Mouse (Mus musculus): Measurements from ENCODE around the gene Ccdc146.

The Ccdc146 gene

GRCm38 (mm10) chr5:21424614-21425602 lies at the start of gene Ccdc146, which contains the start of gene Fam185a:
Gene Ccdc146 (minus strand): TSS chr5:21424677.
Gene Fam185a (plus strand): TSS chr5:21424958.
- DNase-seq (ENCODE audit: low read depth, low spot score) = peak; percentile 92

- no peak for DNase-seq (ENCODE audit: low read depth, low spot score)
Measured at GRCm38 (mm10) chr5:21468100-21468499, 43.6 kb upstream of the Ccdc146 start.

- DNase-seq (ENCODE audit: low read depth, low spot score) = no peak
Measured at GRCm38 (mm10) chr5:21467387-21467786, 42.9 kb upstream of the Ccdc146 start.

GRCm38 (mm10) chr5:21440833-21441530 lies 16.5 kb upstream of the Ccdc146 start:
- DNase-seq (ENCODE audit: low read depth, low spot score) = no peak

GRCm38 (mm10) chr5:21439446-21440110 lies 15.1 kb upstream of the Ccdc146 start:
- DNase-seq (ENCODE audit: low read depth, low spot score) = no peak

GRCm38 (mm10) chr5:21438428-21438827 lies 14.0 kb upstream of the Ccdc146 start:
- no peak for DNase-seq (ENCODE audit: low read depth, low spot score)

GRCm38 (mm10) chr5:21436471-21436975 lies 12.0 kb upstream of the Ccdc146 start:
- DNase-seq (ENCODE audit: low read depth, low spot score) = no peak

GRCm38 (mm10) chr5:21434148-21434929 lies 9.9 kb upstream of the Ccdc146 start:
- no peak for DNase-seq (ENCODE audit: low read depth, low spot score)

- DNase-seq (ENCODE audit: low read depth, low spot score) = no peak
Measured at GRCm38 (mm10) chr5:21426666-21427065, 2.2 kb upstream of the Ccdc146 start.

- peak; percentile 16 for DNase-seq (ENCODE audit: low read depth, low spot score)
Measured at GRCm38 (mm10) chr5:21420609-21421008, 3.9 kb downstream of the Ccdc146 start.

- DNase-seq (ENCODE audit: low read depth, low spot score) = no peak
Measured at GRCm38 (mm10) chr5:21418613-21419012, 5.9 kb downstream of the Ccdc146 start.

- DNase-seq (ENCODE audit: low read depth, low spot score) = no peak
Measured at GRCm38 (mm10) chr5:21414116-21414820, 10.2 kb downstream of the Ccdc146 start.

GRCm38 (mm10) chr5:21413322-21413721 lies 11.2 kb downstream of the Ccdc146 start:
- DNase-seq (ENCODE audit: low read depth, low spot score) = no peak

GRCm38 (mm10) chr5:21412056-21412455 lies 12.4 kb downstream of the Ccdc146 start:
- DNase-seq (ENCODE audit: low read depth, low spot score) = no peak

- DNase-seq (ENCODE audit: low read depth, low spot score) = no peak
Measured at GRCm38 (mm10) chr5:21411261-21411666, 13.2 kb downstream of the Ccdc146 start.

- DNase-seq (ENCODE audit: low read depth, low spot score) = no peak
Measured at GRCm38 (mm10) chr5:21395205-21395840, 29.2 kb downstream of the Ccdc146 start.

GRCm38 (mm10) chr5:21394562-21394961 lies 29.9 kb downstream of the Ccdc146 start:
- DNase-seq (ENCODE audit: low read depth, low spot score) = no peak

- DNase-seq (ENCODE audit: low read depth, low spot score) = no peak
Measured at GRCm38 (mm10) chr5:21391616-21392384, 32.7 kb downstream of the Ccdc146 start.

- DNase-seq (ENCODE audit: low read depth, low spot score) = no peak
Measured at GRCm38 (mm10) chr5:21388855-21389254, 35.6 kb downstream of the Ccdc146 start.
